In the genomic region with DNA sequence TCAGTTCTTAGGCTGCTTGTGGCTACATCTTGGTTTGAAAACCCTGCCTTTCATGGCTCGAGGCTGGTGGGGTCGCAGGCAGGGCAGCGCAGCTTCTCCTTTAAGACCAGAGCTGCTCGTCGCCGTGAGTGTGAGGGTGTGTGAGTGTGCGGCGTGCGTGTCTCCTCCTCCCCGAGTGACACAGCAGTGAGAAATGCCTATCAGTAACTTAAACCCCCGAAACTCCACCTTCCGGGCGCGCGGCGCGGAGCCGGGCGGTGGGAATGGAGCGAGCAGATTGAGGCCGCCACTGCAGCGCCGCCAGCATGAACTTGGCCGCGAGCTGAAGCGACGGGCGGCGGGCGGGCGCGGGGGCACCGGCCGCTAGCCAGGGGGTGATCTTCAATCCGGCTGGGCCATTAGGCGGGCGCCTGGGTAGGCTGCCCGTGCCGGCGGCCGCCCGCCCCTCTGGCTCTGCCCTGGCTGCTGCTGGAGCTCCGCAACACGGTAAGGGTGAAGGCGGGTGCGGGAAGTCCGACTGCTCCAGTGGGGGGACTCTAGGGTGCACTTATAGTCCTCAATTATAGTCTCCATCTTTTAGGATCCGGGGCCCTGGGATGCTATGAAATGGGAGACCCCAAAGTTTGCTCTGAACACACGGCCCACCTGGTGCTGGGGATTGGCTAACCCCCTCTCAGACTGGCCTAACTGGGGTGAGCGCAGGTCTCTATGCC, we compare ENCODE assay signal across 7 mouse cellular contexts. TPM values are rescaled to one million over a fixed set of nuclear protein-coding genes. Genes with fewer than 3 reads are reported as not detected.
DNase-seq lines count a peak whose midpoint lies in the region; ATAC-seq and TF ChIP-seq lines count a peak whose summit lies in the region.

A gene (plus strand): TSS at position 393 of the 713 bp plus-strand sequence.

- H3K9ac ChIP-seq in embryonic facial prominence, embryonic 13.5 days: peak within 1 kb of the TSS; percentile 61
- peak within 1 kb of the TSS; percentile 82 for H3K9ac ChIP-seq in heart, adult 2 months (ENCODE audit: low read depth, low read length)

- 31% methylated on average over 42 of the region's 50 CpGs for WGBS in embryonic facial prominence, embryonic 13.5 days
- WGBS in heart, adult 2 months: 16% methylated on average over 50 of the region's 50 CpGs
- WGBS in kidney, adult 2 months: 1% methylated on average over 48 of the region's 50 CpGs
- 17% methylated on average over 50 of the region's 50 CpGs for WGBS in small intestine, adult 2 months

- H3K36me3 ChIP-seq in embryonic facial prominence, embryonic 13.5 days: no peaks in the 10 kb centered on the region
- no peaks in the 10 kb centered on the region for H3K36me3 ChIP-seq in heart, adult 2 months (ENCODE audit: control insufficient read depth, insufficient read depth, low read length)
- no peaks in the 10 kb centered on the region for H3K36me3 ChIP-seq in kidney, adult 2 months (ENCODE audit: control insufficient read depth, insufficient read depth, low read length)
- H3K36me3 ChIP-seq in small intestine, adult 2 months (ENCODE audit: control insufficient read depth, insufficient read depth, low read length): no peaks in the 10 kb centered on the region

- H3K27me3 ChIP-seq in embryonic facial prominence, embryonic 13.5 days: peaks cover 80% of the 10 kb centered on the region
- no peaks in the 10 kb centered on the region for H3K27me3 ChIP-seq in heart, adult 2 months (ENCODE audit: control insufficient read depth, insufficient read depth, low read length)
- no peaks in the 10 kb centered on the region for H3K27me3 ChIP-seq in kidney, adult 2 months (replicated peaks; ENCODE audit: control insufficient read depth, insufficient read depth, low read length)
- peaks cover 6% of the 10 kb centered on the region for H3K27me3 ChIP-seq in small intestine, adult 2 months (ENCODE audit: control insufficient read depth, insufficient read depth, low read length)

- H3K9me3 ChIP-seq in embryonic facial prominence, embryonic 13.5 days: no peaks in the 10 kb centered on the region

- DNase-seq in brain, adult 2 months (ENCODE audit: low read depth, low spot score): peak; percentile 95
- peak; percentile 83 to 86 for DNase-seq in heart, adult 2 months
- DNase-seq in kidney, adult 2 months: peak; percentile 71
- DNase-seq in left cerebral cortex, postnatal 4 days: peak; percentile 71

- no peaks in the 10 kb centered on the region for H3K79me2 ChIP-seq in heart, adult 2 months (replicated peaks; ENCODE audit: control insufficient read depth, insufficient read depth, low read length)

- intact Hi-C loops in heart, adult 2 months (cut with DNase I): loop anchor here (5.0 to 10.0 kb wide), 8 partner anchors 37 to 468 kb away; no protein-coding TSS in a partner anchor
- intact Hi-C loops in left cerebral cortex, postnatal 4 days (cut with DNase I): loop anchor here (5.0 kb wide), 2 partner anchors 262 to 322 kb away; no protein-coding TSS in a partner anchor

- TF ChIP-seq CTCF in heart, adult 2 months (IDR thresholded peaks at IDR 0.05): peak; percentile 49
- TF ChIP-seq CTCF in kidney, adult 2 months (conservative IDR thresholded peaks at IDR 0.05; ENCODE audit: insufficient read depth, insufficient read length, low read depth, low read length): no peak
- TF ChIP-seq CTCF in small intestine, adult 2 months (IDR thresholded peaks at IDR 0.05; ENCODE audit: extremely low read depth, insufficient read length, insufficient replicate concordance, low read depth, low read length): no peak

- ATAC-seq in embryonic facial prominence, embryonic 13.5 days (ENCODE audit: insufficient number of reproducible peaks, insufficient read depth, low FRiP score, low TSS enrichment, low read depth): no peak
- peak; percentile 66 for ATAC-seq in megakaryocyte-erythroid progenitor cell, adult 5-6 weeks (replicated peaks; ENCODE audit: low FRiP score, low TSS enrichment, poor library complexity, severe bottlenecking)

- peak within 1 kb of the TSS; percentile 69 for H3K4me2 ChIP-seq in embryonic facial prominence, embryonic 13.5 days

- peak within 1 kb of the TSS; percentile 49 for H3K4me3 ChIP-seq in embryonic facial prominence, embryonic 13.5 days
- H3K4me3 ChIP-seq in heart, adult 2 months: peak within 1 kb of the TSS; percentile 60
- peak within 1 kb of the TSS; percentile 57 for H3K4me3 ChIP-seq in kidney, adult 2 months (ENCODE audit: insufficient read depth, low read depth, low read length)
- H3K4me3 ChIP-seq in small intestine, adult 2 months (ENCODE audit: low read depth, low read length): peak within 1 kb of the TSS; percentile 66

- H3K27ac ChIP-seq in embryonic facial prominence, embryonic 13.5 days: 0 out of 2 replicates have a peak within 1 kb of the TSS, but pooled peaks have one; percentile 22
- H3K27ac ChIP-seq in heart, adult 2 months: peak within 1 kb of the TSS; percentile 75
- no peak within 1 kb of the TSS; the same call in 1 of the 2 replicates for H3K27ac ChIP-seq in kidney, adult 2 months (ENCODE audit: insufficient read depth, low read depth, low read length)
- no peak within 1 kb of the TSS for H3K27ac ChIP-seq in small intestine, adult 2 months (ENCODE audit: insufficient read depth, low read depth, low read length)

- no peak for TF ChIP-seq EP300 in heart, adult 2 months (IDR thresholded peaks at IDR 0.05; ENCODE audit: insufficient read depth, low read depth, low read length)

- H3K4me1 ChIP-seq in embryonic facial prominence, embryonic 13.5 days: no peaks in the 10 kb centered on the region
- H3K4me1 ChIP-seq in heart, adult 2 months (ENCODE audit: control insufficient read depth, insufficient read depth, low read length): peaks cover 5% of the 10 kb centered on the region
- no peaks in the 10 kb centered on the region; the same call in 1 of the 2 replicates for H3K4me1 ChIP-seq in kidney, adult 2 months (ENCODE audit: control insufficient read depth, insufficient read depth, low read length)
- H3K4me1 ChIP-seq in small intestine, adult 2 months (ENCODE audit: control insufficient read depth, insufficient read depth, insufficient read length, low read length): peaks cover 5% of the 10 kb centered on the region

- TF ChIP-seq POLR2A in heart, adult 2 months (IDR thresholded peaks at IDR 0.05; ENCODE audit: insufficient read depth, low read depth, low read length): peak; percentile 41; the same call in 1 of the 2 replicates
- no peak for TF ChIP-seq POLR2A in kidney, adult 2 months (IDR thresholded peaks at IDR 0.05; ENCODE audit: low read depth, low read length)
- TF ChIP-seq POLR2A in small intestine, adult 2 months (IDR thresholded peaks at IDR 0.05; ENCODE audit: low read depth, low read length): no peak

RNA-seq across cellular contexts. Expression of the gene that starts here (rescaled TPM):
- polyA plus RNA-seq in embryonic facial prominence, embryonic 13.5 days (2015; fragmentation: Nextera tagmentation; extraction: Ambion mirVana): 1.5 TPM in 2 replicates
- 1 to 10 TPM; 5.7 to 7.0 TPM for total RNA-seq in heart, adult 2 months (2021)
- polyA plus RNA-seq in heart, adult 2 months (2012; rRNA removed): 4.3 and 4.5 TPM in 2 replicates
- 1.7 and 2.2 TPM in 2 replicates for polyA plus RNA-seq in kidney, adult 2 months (2012; rRNA removed)
- 10 to 100 TPM; 18.0 to 22.0 TPM for total RNA-seq in left cerebral cortex, postnatal 4 days (2021)
- total RNA-seq in megakaryocyte-erythroid progenitor cell, adult 5-6 weeks (2014; fragmentation: Nextera tagmentation): not detected in 2 replicates
- not detected in 2 replicates for total RNA-seq in megakaryocyte-erythroid progenitor cell, adult 5-6 weeks (2017)
- polyA plus RNA-seq in small intestine, adult 2 months (2012; rRNA removed): 0.80 and 0.85 TPM in 2 replicates

Comparison
In these comparisons a context has a peak if more than half of its experiments do, and no peak if none do; other contexts are left out.
1. RNA of the gene that starts here (total RNA-seq): 18.0 to 22.0 TPM in left cerebral cortex, postnatal 4 days and 5.7 to 7.0 TPM in heart, adult 2 months; not detected in megakaryocyte-erythroid progenitor cell, adult 5-6 weeks; every median in the first group is over 4 times any median in the second.
2. Peak in ATAC-seq in megakaryocyte-erythroid progenitor cell, adult 5-6 weeks; RNA of the gene not detected or under 1 TPM.
3. H3K27ac ChIP-seq: peak in embryonic facial prominence, embryonic 13.5 days (single experiment) and heart, adult 2 months (single experiment); none in kidney, adult 2 months (single experiment) and small intestine, adult 2 months (single experiment).
4. Peak in every context shown above with its lines, with median percentiles within 50 percentile points of each other: DNase-seq and H3K4me3 ChIP-seq.